Mouse (Mus musculus) megakaryocyte-erythroid progenitor cell, adult 5-6 weeks (primary cell): ENCODE measurements around the gene Slc5a2. TPM values are rescaled to one million over a fixed set of nuclear protein-coding genes. Genes with fewer than 3 reads are reported as not detected.

Experiments
- ATAC-seq: replicated peaks from 2 replicates; pipeline ENCODE4 v1.8.0; 2016; ENCODE audit warnings: mild to moderate bottlenecking, inconsistent platforms; ENCODE audit not compliant: severe bottlenecking, poor library complexity, low FRiP score, low TSS enrichment
- total RNA-seq, 2 experiments: library from RNA; stranded (forward) in 1 of 2; stranded (reverse) in 1 of 2; fragments of 200-1000, 215-1000 nt in 1 of 2; fragments of >200 nt in 1 of 2; fragmentation: Nextera tagmentation in 1 of 2; gene quantifications; 2 replicates each; pipeline ENCODE4 v1.2.3; 2014 to 2017

The Slc5a2 gene
- total RNA-seq, 2 experiments from 2014 or later: 0.81 to 1.5 TPM

DNA sequence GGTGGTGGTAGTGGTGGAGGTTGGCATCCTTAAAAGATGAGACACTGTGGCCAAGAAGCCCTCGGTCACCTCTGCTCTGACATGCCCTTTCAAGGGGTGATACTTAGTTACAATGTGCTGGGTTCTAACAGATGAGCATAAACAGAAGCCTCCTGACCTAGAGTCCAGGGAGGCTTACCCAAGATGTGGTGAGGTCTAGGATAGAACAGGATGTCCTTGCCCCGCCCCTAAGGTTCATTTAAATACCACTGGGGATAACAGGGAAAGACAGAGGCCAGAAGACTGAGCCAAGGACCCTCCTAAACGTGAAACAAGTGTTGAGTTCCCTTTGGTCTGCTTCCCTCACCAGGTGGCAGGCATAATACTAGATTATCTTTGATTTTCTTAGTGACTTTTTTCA, 31.1 kb downstream of the Slc5a2 start:
- peak; percentile 13; the same call in 1 of the 2 replicates for ATAC-seq

- ATAC-seq: peak; percentile 32; the same call in 1 of the 2 replicates
These were observed 31.8 kb downstream of the Slc5a2 start for GRCm38 (mm10) chr7:128297291-128297616.

- peak; percentile 59 for ATAC-seq
These were observed 32.4 kb downstream of the Slc5a2 start, which contains the start of gene BC017158 for GRCm38 (mm10) chr7:128297617-128298480. TSS of gene BC017158 (minus strand) at chr7:128298170.

GRCm38 (mm10) chr7:128298481-128299342, 33.3 kb downstream of the Slc5a2 start:
- ATAC-seq: no peak

DNA sequence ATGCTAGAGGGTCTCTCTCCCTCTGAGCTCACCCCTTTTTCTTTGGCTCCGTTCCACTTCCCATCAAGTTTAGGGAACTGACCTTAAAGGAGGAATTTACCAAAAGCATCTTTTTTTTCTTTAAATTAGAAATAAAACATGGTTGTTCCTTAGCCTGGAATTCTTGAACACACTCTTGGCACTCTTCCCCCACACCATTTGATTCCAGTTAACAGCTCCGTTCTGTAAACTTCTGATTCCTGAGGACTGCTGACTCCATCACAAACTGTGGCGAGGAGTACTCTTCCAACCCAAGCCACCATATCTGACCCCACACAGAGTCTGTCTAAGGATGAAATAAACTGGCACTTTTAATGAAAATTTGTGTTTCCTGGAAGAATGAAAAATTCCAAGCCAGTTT, 35.5 kb downstream of the Slc5a2 start:
- ATAC-seq: no peak

GRCm38 (mm10) chr7:128302151-128302550, 36.7 kb downstream of the Slc5a2 start:
- ATAC-seq: no peak

DNA sequence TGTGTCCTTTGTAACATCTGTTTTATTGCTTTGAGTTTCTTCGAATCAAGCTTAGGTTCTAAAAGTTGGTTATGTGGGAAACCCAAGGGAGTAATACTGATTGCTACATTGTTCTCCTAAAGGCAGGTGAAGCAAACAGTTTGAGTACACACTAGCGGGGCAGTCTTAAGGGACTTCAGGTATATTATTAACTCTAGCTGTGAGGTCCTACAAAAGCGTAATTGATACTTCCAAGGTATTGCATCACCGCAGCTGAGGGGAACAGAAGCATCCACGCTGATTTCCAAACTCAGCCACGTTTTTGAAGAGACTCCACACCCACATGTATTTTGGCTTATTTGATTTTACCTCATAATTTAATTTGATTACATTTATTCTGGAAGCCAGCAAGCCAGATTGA, 38.7 kb downstream of the Slc5a2 start:
- no peak for ATAC-seq

- peak; percentile 66; the same call in 1 of the 2 replicates for ATAC-seq
These were observed 39.5 kb downstream of the Slc5a2 start for GRCm38 (mm10) chr7:128304907-128305306.

DNA sequence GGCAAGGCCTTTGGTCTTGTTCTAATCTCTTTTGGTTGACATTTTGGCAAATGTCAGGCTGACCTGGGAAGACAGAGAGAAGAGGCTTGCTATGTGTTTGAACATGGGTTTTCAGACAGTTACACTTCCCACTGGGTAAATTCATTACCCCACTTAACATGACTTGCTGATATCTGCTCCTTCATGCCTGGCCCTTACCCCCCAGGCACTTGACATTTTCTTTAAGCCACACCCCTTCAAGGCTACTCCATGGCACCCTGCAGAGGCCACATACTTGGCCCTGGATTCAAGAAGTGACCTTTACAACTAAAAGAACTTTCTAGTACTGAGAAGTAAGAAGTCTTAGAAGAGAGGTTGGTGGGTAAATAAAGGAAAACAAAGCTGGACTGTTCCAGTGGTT, 42.4 kb downstream of the Slc5a2 start:
- ATAC-seq: no peak

- no peak for ATAC-seq
These were observed 43.8 kb downstream of the Slc5a2 start for GRCm38 (mm10) chr7:128309216-128309615.

DNA sequence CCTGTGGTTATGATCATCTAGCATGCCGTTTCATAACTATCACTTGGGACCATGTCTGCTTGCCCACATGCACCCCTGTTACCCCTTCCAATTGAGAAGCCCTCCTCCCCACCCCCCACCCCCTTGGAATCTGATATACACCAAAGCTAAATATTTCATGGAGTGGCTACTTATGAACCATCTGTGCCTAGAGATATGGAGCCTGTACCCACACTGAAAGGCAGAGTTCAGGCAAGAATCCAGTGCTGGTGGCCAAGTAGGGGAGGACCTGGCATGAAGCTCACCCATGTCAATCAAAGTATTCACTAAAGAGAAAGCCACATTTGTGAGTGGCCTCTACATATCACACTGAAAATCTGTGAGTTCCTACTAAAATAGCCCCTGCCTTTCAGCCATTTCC, 44.3 kb downstream of the Slc5a2 start:
- ATAC-seq: peak; percentile 74

DNA sequence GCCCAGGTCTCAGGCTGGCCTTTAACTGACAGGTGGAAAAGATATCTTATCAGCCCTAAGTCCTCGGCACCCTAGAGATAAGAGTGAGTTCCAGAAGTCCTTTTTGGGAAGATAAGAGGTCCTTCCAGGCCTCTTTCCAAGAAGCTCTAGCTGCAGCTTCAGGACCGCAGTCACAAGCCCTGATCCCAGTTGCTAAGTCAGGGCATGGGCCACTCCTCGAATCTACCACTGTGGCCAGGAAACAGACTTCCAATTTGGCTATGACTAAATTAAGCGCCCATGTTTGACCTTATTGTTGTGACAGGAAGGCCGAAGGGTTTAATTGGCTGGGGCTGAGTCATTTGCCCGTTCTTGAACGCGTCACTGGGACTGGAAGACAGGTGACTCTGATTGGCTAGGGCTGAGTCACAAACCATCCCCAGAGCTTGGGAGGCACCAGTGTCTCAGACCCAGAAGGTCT, 44.8 kb downstream of the Slc5a2 start:
- ATAC-seq: peak; percentile 45

DNA sequence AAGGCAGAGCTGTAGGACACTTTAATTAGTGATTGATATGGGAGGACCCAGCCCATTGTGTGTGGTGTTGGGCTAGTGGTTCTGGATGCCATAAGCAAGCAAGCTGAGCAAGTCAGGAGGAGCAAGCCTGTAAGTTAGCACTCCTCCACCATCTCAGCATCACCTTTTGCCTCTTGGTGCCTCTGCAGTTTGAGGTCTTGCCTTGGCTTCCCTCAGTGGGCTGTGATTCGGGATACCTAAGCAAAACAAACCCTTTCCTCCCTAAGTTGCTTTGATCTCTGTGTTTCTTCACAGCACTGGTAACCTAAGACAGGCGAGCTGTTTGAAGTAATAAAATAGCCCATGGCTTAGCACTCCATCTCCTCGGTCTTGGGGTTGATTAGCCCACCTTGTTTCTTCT, 45.8 kb downstream of the Slc5a2 start:
- ATAC-seq: no peak

GRCm38 (mm10) chr7:128311811-128312210, 46.4 kb downstream of the Slc5a2 start:
- ATAC-seq: no peak

GRCm38 (mm10) chr7:128312375-128313059, 47.1 kb downstream of the Slc5a2 start:
- ATAC-seq: no peak

DNA sequence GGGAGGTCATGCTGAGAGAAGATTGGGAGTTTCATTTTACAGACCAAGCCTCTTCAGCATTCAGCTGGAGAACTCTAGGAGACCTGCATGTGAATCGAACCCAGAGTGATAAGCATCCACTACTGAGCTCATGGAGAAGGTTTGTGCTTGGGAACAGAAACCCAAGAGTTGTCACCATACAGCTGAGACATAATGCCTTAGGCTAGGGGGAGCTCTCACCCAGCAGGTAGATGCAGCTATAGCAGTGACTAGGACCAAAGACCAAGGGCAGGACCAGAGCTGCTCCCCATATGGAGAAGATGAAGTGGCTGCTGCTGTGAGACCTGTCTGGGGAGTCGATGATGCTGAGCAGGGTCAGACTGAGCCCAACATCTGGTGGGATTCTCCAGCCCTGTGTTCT, 48.1 kb downstream of the Slc5a2 start:
- no peak for ATAC-seq

DNA sequence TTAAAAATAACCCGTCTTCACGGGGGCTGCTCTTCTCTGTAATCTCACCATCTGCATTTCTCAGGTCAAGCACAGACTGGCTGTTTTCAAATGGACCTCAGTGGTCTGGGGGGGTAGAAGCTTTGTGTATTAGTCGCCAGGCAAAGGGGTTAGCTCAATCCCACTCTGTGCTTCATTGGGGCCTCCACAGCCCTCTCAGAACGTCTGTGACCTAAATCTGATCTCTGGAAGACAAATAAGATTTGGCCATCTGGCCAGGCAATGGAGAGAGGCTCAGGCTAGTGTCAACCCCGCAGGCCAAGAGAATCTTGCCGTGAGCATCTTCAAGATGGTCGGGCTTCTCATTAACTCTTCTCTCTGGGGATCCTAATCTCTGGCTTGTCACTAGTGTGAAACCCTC, 49.0 kb downstream of the Slc5a2 start:
- no peak for ATAC-seq

DNA sequence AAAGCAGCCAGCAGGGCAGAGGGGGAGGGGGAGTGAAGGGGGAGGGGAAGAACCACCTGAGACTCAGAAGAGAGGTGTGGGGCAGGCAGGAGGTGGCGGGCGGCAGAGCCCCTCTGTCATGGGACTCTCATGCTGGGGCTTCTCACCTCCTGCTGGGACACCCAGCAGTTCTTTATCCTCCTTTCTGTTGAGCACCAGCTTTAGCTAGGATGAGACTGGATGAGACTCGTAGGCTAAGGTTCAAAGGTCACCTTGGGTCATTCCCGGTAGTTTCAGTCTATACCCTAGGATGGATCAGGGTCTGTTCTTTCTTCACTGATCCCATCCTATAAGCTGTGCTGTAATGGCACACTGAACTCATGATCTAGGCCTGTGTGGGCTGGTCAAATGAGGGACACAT, 51.6 kb downstream of the Slc5a2 start:
- no peak for ATAC-seq

- no peak for ATAC-seq
These were observed 53.7 kb downstream of the Slc5a2 start for GRCm38 (mm10) chr7:128319140-128319539.
